Mouse (Mus musculus): ENCODE data around the gene Cstad. TPM values are rescaled to one million over a fixed set of nuclear protein-coding genes. Genes with fewer than 3 reads are reported as not detected.

The Cstad gene
- polyA plus RNA-seq, 1 experiment from 2014 or later = 0.63 TPM

DNA sequence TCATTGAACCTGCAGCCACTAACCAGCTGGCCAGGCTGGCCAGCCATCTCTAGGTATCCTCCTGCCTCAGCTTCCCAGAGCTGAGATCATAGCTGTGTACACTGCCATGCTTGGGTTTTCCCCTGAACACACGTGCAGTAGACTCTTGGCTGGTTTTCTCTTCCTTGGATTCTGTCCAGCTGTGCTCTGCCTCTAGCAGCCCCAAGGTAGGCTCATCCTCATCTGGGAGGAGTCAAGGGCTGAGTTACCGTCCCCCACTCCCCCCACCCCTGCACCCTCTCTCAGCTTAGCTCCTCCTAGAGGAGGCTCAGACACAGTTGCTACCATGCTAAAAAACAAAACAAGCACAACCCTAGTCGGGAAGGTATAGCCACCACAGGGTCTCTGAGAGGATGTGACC, 4.8 kb downstream of the Cstad start:
- H3K9me3 ChIP-seq (ENCODE audit: control insufficient read depth, low read length) = no peaks in the 10 kb centered on the region
- no peak overlapping the region for H3K9ac ChIP-seq (ENCODE audit: low read length)
- 41% methylated on average over 3 of the region's 3 CpGs for WGBS
- no peak overlapping the region for H3K4me2 ChIP-seq (replicated peaks; ENCODE audit: low read depth)
- DNase-seq (ENCODE audit: low spot score) (no peak), ATAC-seq (ENCODE audit: low FRiP score, low TSS enrichment) (no peak)
- peaks cover 8% of the 10 kb centered on the region; the same call in 1 of the 2 replicates for H3K4me1 ChIP-seq (replicated peaks; ENCODE audit: control insufficient read depth, insufficient read depth)
- no peak for TF ChIP-seq CTCF (IDR thresholded peaks at IDR 0.05; ENCODE audit: low read depth)
- TF ChIP-seq EP300 (optimal IDR thresholded peaks at IDR 0.05) = no peak
- no peak overlapping the region for H3K27ac ChIP-seq (replicated peaks)
- no peaks in the 10 kb centered on the region for H3K27me3 ChIP-seq (ENCODE audit: control insufficient read depth, insufficient read depth, low read length)
- no peaks in the 10 kb centered on the region for H3K36me3 ChIP-seq (ENCODE audit: control insufficient read depth, insufficient read depth, low read length)
- H3K4me3 ChIP-seq (ENCODE audit: low read depth, low read length) = no peak overlapping the region

DNA sequence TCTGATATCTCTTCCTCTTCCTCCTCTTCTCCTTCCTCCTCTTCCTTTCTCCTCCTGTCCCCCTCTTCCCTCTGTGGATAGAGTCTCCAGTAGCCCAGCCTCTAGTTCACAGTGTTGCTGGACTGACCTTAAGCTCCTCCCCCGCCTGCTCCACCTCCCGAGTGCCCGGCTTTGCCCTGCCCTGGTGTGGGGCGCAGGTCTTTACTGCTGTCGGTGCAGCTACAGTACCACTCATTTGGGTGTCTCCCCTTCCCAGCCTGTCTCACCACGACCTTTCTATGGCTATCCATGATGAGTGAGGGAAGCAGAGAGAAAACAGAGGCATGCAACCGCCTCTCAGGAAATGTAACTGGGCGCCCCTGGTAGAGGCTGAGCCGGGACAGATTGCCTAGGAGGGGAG, 5.5 kb downstream of the Cstad start:
- H3K9ac ChIP-seq (ENCODE audit: low read length) = peak overlapping the region; percentile 51
- TF ChIP-seq EP300 (optimal IDR thresholded peaks at IDR 0.05) = no peak
- no peak for TF ChIP-seq CTCF (IDR thresholded peaks at IDR 0.05; ENCODE audit: low read depth)
- peak; percentile 65 for DNase-seq (ENCODE audit: low spot score)
- H3K36me3 ChIP-seq (ENCODE audit: control insufficient read depth, insufficient read depth, low read length) = no peaks in the 10 kb centered on the region
- H3K9me3 ChIP-seq (ENCODE audit: control insufficient read depth, low read length) = no peaks in the 10 kb centered on the region
- H3K4me1 ChIP-seq (replicated peaks; ENCODE audit: control insufficient read depth, insufficient read depth) = peaks cover 8% of the 10 kb centered on the region; the same call in 1 of the 2 replicates
- no peaks in the 10 kb centered on the region for H3K27me3 ChIP-seq (ENCODE audit: control insufficient read depth, insufficient read depth, low read length)
- H3K27ac ChIP-seq (replicated peaks) = peak overlapping the region; percentile 86
- H3K4me3 ChIP-seq (ENCODE audit: low read depth, low read length) = no peak overlapping the region
- peak overlapping the region; percentile 42 for H3K4me2 ChIP-seq (replicated peaks; ENCODE audit: low read depth)
- 16% methylated on average over 9 of the region's 9 CpGs for WGBS
- peak; percentile 43; the same call in 1 of the 2 replicates for ATAC-seq (ENCODE audit: low FRiP score, low TSS enrichment)

DNA sequence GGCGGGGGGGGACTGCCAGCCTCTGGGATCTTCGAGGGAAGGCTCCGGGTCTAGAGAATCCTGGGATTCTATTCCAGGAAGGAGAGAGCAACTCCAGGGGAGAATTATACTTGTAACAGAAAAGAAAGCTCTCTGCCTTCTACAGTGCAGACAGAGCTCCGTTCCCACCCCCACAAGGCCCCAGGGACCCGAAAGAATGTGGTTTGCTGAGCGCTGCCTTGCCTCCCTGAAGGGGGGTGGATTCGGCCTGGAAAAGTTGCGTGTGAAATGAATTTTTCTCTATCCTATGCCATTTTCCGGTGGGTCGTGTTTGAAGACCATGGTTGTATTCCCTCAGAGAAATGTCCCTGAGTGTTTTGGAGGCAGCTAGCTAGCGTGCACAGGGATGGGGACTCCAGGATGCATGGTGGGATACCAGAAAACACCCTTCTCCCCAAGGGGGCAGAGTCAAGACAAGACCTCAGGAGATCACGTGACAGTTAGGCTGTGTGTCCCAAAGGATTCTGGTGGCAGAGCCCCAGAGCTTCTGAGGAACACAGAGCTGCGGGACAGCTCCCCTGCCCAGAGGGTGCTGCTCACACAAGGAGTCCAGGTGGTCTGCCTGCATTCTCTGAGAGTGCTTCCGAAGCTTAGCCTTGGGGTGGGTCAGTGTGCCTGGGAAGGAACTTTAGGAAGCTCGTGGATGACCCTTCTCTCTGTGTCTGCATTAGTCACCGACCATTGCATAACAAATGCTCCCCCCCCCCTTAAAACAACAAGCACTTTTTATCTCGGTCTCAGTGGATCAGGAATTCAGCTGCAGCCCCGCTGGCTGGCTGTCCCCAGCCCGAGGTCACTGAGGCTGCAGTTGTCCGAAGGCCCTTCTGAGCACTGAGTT, 6.4 kb downstream of the Cstad start:
- peak overlapping the region; percentile 86 for H3K27ac ChIP-seq (replicated peaks)

DNA sequence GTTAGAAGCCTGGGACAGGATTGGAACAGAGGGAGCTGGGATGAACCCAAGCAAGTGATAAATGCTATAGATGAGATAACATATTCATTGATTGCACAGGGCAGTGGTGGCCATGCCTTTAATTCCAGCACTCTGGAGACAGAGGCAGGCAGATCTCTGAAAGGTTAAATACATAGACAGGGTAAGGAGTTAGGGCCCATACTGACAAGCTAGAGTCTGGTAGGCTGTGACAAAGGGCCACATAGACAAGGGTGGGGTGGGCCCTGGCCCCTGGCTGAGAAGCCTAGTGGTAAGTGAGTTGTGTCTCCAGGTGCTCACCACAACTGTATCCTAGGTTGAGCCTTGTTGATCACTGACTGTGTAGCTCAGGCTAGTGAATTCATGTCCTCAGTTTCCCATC, 7.6 kb downstream of the Cstad start:
- Histone ChIP-seq H3K4me3 (ENCODE audit: low read depth, low read length) (no peak overlapping the region), H3K9ac (ENCODE audit: low read length) (no peak overlapping the region), H3K27me3 (ENCODE audit: control insufficient read depth, insufficient read depth, low read length) (no peaks in the 10 kb centered on the region), H3K4me1 (replicated peaks; ENCODE audit: control insufficient read depth, insufficient read depth) (peaks cover 11% of the 10 kb centered on the region), H3K9me3 (ENCODE audit: control insufficient read depth, low read length) (no peaks in the 10 kb centered on the region), H3K36me3 (ENCODE audit: control insufficient read depth, insufficient read depth, low read length) (no peaks in the 10 kb centered on the region), H3K27ac (replicated peaks) (no peak overlapping the region), H3K4me2 (replicated peaks; ENCODE audit: low read depth) (no peak overlapping the region)
- ATAC-seq (ENCODE audit: low FRiP score, low TSS enrichment) (no peak), DNase-seq (ENCODE audit: low spot score) (no peak)
- TF ChIP-seq CTCF (IDR thresholded peaks at IDR 0.05; ENCODE audit: low read depth) (no peak), EP300 (optimal IDR thresholded peaks at IDR 0.05) (no peak)

More for the DNA sequence above, 6.4 kb downstream of the Cstad start:
- 9% methylated on average over 19 of the region's 20 CpGs for WGBS
- Histone ChIP-seq H3K4me1 (replicated peaks; ENCODE audit: control insufficient read depth, insufficient read depth) (peaks cover 8% of the 10 kb centered on the region; the same call in 1 of the 2 replicates), H3K27me3 (ENCODE audit: control insufficient read depth, insufficient read depth, low read length) (no peaks in the 10 kb centered on the region), H3K36me3 (ENCODE audit: control insufficient read depth, insufficient read depth, low read length) (no peaks in the 10 kb centered on the region), H3K9ac (ENCODE audit: low read length) (peak overlapping the region; percentile 51), H3K4me2 (replicated peaks; ENCODE audit: low read depth) (peak overlapping the region; percentile 42), H3K4me3 (ENCODE audit: low read depth, low read length) (no peak overlapping the region), H3K9me3 (ENCODE audit: control insufficient read depth, low read length) (no peaks in the 10 kb centered on the region)
- DNase-seq (ENCODE audit: low spot score) = no peak
- ATAC-seq (ENCODE audit: low FRiP score, low TSS enrichment) = no peak
- TF ChIP-seq CTCF (IDR thresholded peaks at IDR 0.05; ENCODE audit: low read depth) = peak; percentile 31; the same call in 1 of the 2 replicates
- no peak for TF ChIP-seq EP300 (optimal IDR thresholded peaks at IDR 0.05)

DNA sequence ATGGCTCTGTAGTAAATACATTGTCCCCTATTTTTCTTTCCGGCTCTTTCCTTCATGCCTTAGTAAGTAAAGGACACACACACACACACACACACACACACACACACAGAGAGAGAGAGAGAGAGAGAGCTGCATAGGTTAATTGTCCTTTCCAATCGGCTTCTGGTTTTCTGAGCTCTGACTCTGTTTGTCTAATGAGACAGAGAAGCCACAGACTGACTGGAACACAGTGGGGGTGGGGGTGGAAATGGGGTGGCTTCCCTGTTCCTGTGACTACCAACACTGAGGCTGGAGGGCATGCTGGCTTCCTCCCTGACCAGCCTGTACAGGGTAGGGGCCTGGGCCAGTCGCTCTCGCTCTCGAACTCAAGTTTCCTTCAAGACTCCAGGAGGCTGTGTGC, 8.9 kb downstream of the Cstad start:
- no peak for DNase-seq (ENCODE audit: low spot score)
- peaks cover 11% of the 10 kb centered on the region for H3K4me1 ChIP-seq (replicated peaks; ENCODE audit: control insufficient read depth, insufficient read depth)
- no peak overlapping the region for H3K4me3 ChIP-seq (ENCODE audit: low read depth, low read length)
- no peak overlapping the region for H3K4me2 ChIP-seq (replicated peaks; ENCODE audit: low read depth)
- TF ChIP-seq EP300 (optimal IDR thresholded peaks at IDR 0.05) = no peak
- TF ChIP-seq CTCF (IDR thresholded peaks at IDR 0.05; ENCODE audit: low read depth) = no peak
- H3K36me3 ChIP-seq (ENCODE audit: control insufficient read depth, insufficient read depth, low read length) = no peaks in the 10 kb centered on the region
- no peaks in the 10 kb centered on the region for H3K9me3 ChIP-seq (ENCODE audit: control insufficient read depth, low read length)
- ATAC-seq (ENCODE audit: low FRiP score, low TSS enrichment) = no peak
- H3K27ac ChIP-seq (replicated peaks) = no peak overlapping the region
- WGBS = 78% methylated on average over 5 of the region's 5 CpGs
- H3K9ac ChIP-seq (ENCODE audit: low read length) = no peak overlapping the region
- H3K27me3 ChIP-seq (ENCODE audit: control insufficient read depth, insufficient read depth, low read length) = no peaks in the 10 kb centered on the region
